Mouse (Mus musculus) lung, postnatal 4 days (tissue): ENCODE measurements at regions not wholly inside any gene's neighbourhood (a gene's known extent, or its start where the extent isn't known, plus 50 kb on each side); places are given as distances from the start of the nearest gene placed in this dataset.
A peak's percentile ranks its signal among the peaks of the same experiment; 100 is the strongest.

Experiments
- DNase-seq, 2 experiments: peaks; one replicate each; pipeline ENCODE4 v3.0.0; 2021

DNA sequence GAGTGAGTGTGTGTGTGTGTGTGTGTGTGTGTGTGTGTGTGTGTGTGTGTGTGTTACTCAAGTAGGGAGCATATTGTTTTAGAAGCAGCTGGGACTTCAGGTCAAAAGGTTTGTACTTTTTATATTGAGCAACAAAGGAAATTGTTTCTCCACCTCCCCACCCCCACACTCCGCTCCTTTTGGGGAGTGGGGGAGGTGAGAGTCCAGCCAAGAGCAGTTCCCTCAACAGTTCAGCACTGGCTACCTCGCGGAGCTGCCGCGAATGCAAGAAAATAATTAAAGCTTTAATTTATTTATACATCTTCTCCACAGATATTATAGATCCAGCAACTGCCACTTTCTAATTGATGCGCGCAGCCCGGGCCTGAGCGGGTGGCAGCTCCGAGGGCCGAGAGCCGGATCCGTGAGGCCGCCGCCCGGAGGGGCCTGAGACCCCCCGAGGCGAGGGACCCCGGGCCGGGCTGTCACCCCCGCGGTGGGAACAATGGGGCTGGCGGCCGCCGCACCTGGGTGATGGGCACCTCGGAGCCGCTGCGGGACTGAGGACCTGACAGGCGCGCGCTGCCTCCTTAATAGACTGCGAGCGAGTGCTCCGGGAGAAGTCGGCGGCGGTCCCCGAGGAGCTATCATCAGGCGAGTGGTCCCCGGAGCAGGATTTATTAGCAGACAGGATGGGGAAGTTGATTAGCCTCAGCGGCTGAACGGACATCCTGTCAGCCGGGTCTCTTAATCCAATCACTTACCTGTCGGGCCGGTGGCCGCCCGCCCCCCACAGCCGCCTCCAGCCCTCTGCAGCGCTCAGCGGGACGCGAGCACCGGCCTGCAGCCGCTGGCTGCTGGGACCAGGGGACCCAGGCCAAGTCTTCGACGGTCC is 124.4 kb downstream of the Melk start:
- peak in 1 of 2 experiments; percentile 11 for DNase-seq

GRCm38 (mm10) chr4:44434593-44434992 is 133.9 kb downstream of the Melk start:
- DNase-seq: no peak

DNA sequence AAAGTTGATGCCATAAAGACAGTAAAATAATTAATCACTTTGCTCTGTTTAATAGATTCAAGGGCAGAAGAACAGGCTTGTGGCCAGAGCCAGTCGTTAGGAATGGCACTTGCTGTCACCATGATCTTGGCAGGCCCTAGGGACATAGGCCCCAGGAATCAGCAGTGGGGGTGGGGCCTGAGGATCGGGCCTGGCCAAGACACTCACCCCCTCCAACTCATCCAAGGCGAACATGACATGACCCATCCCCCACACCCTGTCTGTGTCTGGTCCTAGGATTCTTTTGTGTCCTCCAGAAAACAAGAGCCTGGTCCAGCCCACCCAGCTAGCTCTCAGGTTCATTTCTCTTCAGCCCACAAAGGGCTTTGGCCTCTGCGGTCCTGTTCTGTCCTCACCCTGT is 144.8 kb downstream of the Melk start:
- no peak for DNase-seq

DNA sequence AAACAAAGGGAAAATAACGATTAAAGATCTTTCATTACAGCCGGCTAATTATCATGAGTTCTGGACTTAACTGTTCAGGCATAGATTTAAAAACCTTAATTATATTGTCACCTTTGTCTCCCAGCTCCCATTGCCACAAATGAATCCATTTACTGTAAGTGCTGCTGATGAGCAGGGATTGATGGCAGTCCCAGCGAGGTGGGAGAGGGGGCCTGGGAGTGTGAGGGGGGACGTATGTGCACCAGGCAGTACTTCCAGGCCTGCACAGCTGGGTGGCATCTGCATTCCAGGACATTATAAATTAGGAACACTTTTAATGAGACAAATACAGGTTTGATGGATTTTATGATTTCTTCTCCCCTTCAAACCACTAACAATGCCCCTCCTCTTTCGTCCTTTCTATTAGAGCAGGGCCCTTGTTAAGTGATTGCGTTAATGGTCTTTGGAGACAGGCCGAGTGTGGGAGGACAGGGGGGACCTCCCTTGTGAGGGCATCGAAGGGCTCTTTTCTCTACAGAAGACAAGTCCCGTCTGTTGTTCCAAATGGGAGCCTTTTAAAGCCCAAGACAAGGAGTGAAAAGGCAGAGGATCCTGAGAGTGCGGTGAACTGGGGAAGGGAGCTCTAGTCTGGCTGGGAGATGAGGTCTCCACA is 150.3 kb downstream of the Melk start:
- DNase-seq: no peak

DNA sequence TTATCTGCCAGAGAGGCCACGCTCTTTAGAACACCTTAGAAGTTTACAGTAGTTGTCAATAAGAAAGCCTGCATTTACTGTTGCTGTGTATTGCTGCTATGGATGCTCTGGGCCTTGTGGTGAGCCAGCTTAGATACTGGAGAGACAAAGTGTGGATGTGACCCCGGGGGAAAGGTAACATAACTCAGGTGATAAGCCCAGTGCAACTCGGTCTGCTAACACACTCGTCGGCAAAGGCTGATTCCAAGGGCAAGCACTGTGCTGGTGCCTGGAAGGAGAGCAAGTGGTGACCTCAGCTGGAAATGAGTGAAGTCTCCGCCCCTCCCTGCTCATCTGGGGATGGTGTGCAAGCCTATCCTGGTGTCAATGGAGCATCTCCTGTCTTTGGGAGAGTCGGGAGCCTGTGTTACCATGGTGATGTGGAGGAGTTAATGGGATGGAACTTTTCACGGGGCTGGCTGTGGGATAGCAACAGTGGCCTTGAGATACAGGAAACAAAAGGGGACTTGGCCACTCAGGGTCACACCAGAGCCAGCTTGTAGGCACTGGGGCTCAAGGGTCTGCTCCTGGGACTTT is 151.5 kb downstream of the Melk start:
- DNase-seq: no peak

DNA sequence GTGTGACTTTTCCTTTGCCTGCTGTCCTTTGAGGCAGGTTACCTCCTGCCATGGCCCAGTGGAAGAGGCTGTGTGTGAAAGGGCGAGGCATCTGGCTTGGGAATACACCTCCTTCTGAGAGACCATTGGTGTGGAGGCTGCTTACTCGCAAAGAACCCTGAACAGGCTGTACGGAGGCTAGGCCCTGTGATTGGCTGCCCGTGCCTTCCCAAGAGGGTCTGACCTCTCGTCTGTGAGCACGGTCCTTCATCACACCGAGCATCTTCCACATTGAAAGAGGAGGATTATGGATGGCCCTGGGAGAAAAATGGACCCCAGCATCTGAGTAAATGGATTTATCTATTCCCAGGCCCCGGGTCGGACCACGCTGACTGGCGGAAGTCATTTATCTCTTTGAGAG is 152.9 kb downstream of the Melk start:
- DNase-seq: no peak

DNA sequence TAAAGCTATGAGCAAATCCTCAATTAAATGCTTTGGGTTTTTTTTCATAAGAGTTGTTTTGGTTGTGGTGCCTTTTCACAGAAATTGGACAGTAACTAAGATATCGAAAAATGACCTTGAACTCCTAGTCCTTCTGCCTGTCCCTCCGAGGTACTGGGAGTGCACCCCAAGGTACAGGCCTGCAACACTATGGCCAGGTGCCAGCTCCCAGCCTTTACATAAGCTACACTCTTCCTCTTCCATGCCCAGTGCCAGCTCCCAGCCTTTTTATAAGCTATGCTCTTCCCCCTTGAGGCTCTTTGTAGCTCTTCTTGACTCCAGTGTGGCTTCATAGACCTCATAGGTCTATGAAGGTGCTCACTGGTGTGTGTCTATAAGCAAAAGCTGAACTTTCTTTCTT is 155.2 kb downstream of the Melk start:
- no peak for DNase-seq

DNA sequence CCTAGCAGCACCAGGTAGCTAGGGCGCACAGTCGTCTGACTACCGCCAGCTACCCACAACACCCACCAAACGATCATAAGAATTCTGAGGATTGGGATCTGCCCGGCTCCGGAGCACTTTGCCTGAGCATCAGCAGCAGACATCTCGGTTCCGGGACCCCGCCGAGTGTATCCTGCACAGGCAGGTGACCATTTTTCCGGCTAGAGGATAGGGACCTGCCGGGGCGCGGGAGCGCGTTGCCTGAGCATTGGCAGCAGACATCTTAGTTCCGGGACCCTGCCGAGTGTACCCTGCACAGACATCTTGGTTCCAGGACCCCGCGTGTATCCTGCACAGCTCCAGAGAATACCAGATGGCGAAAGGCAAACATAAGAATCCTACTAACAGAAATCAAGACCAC is 172.8 kb downstream of the Melk start:
- DNase-seq: peak in 1 of 2 experiments; percentile 14
